Mouse (Mus musculus) T-cell, adult 2 months (primary cell): Measurements from ENCODE around the gene Obp1b.
"Not testable (repeated sequence)": the region's sequence is repeated elsewhere in the genome, so short reads cannot be mapped to it uniquely, and the experiment has no call there.

Source experiments
- DNase-seq: peaks from one replicate; pipeline ENCODE4 v3.0.0; 2022; ENCODE audit warnings: low spot score

Gene Obp1b

GRCm38 (mm10) chrX:78186477-78186876 lies at the start of gene Obp1b:
Gene Obp1b, plus strand, starts transcription at chrX:78186777.
- not testable (repeated sequence) for DNase-seq

GRCm38 (mm10) chrX:78202220-78202619 lies 15.6 kb downstream of the Obp1b start:
- DNase-seq, result not testable (repeated sequence)

- no peak for DNase-seq
These were observed 16.3 kb downstream of the Obp1b start for GRCm38 (mm10) chrX:78202829-78203228.
